Mouse (Mus musculus) left cerebral cortex, postnatal 14 days (tissue): ENCODE data around the gene Gart. TPM values are rescaled to one million over a fixed set of nuclear protein-coding genes. Genes with fewer than 3 reads are reported as not detected.
A peak's percentile ranks its signal among the peaks of the same experiment; 100 is the strongest.

Source experiments
- DNase-seq, 2 experiments: peaks; one replicate each; pipeline ENCODE4 v3.0.0; 2021 to 2022; ENCODE audit warnings: low spot score in 2 of 2, mixed read lengths in 1 of 2
- intact Hi-C: fragments of 180-260 bp; cut with DNase I; formaldehyde crosslinking; loops from one replicate; pipeline ENCODE4 v1.15.1; 2025
- total RNA-seq, 2 experiments: library from RNA; stranded (reverse); gene quantifications; 2 replicates each; pipeline ENCODE4 v1.2.3; 2021

Gene Gart
- total RNA-seq, 2 experiments from 2014 or later, result 40.3 to 44.0 TPM

DNA sequence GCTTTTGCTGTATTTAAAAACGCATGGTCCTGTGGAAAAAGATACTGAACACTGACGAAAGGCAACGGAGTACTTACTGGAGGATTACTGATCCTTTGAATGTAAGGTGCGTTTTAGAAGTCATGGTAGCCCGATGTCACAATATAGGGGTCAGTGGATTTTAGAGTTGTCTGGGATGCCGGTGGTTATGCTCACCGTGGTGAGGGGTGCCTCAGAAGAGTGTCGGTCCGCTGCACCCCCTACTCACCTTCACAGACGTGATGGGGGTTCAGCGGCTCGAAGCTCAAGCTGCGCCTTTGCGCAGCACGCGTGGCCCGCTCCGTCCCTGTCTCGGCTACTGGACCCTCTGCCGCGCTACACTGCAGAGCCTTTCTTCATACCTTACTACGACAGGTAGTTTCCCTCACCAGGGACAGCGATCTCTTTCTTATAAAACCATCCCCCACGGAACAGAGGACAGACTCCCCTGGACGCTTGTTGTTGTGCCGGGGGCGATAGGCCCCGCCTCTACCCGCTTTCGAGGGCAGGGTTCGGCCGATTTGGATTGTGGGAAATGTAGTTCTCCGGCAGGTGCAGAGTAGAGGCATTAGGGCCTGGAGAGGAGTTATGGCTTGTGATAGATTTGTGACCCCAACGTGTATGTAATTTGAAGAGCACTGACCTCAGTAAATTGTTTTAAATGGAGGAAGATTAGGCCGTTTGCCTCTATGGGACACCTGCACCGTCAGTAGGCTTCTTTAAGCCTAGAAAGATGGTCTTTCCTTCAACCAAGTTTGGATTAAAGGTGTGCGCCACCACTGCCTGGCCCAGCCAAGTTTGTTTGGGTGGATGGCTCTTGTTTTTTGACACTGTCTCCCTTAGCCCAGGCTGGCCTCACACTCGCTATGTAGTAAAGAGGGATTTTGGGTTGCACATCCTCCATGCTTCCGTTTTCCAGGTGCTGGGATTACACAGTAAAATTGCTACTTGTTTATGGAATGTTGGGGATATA, 27.9 kb downstream of the Gart start, which contains the start of gene Dnajc28:
TSS of gene Dnajc28 (minus strand) at position 516 of the 991 bp plus-strand sequence.
- intact Hi-C loops, result no loop called here
- DNase-seq, result peak; percentile 66 to 81

DNA sequence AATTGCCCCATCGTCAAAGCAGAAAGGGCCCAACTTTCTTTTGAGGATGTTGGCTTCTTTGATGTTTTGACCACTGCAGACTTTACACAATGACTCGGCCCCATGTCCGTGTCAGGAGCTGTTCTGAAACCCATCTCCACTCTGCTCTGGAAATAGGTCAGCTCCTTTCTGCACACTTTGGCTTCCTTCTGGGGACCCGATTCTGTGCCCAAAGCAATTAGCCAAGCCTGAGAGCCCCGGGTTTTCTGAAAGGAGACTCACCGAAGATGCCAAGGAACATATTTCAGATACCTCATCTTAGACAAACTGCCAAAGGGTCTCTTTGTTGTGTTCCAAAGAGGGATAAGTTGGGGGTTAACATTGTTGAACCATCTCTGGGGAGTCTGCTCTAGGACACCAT, 32.2 kb downstream of the Gart start:
- intact Hi-C loops, result no loop called here
- peak in 1 of 2 experiments; percentile 30 for DNase-seq

DNA sequence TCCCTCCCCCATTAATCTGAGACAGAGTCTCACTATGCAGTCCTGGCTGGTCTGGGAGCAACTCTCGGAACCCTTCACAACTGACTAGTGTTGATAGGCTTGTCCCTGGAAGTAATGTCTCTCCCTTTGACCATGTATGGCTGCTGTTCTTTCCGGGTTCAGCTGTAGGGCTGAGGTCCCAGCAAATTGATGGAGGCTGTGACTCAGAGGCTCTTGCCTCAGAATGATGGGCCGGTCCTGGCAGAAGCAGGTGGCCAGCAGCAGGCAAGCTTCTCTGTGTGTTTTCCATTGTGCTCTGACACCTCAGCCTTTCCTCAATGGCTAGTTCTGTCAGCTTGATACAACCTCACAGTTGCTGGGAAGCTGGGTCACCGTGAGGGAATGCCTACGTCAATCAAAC, 34.2 kb downstream of the Gart start:
- no peak for DNase-seq
- intact Hi-C loops, result no loop called here

DNA sequence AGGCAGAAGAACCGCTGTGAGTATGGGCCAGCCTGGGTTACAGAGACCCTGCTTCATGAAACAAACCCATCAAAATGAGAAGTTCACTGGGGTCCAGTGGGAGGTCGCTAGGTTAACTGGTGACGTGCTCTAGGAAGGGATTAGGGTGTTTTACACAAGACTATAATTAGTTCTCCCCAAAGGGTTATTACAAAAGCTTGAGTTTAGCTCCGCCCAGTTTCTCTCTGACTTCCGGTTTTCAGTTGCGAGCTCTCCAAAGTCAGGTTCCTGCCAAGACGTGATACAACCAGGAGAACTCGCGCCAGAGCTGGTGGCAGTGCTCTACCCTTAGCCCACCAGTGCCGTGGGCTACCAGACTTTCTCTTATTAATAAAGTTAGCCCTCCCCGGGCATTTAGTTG, 35.5 kb downstream of the Gart start:
- DNase-seq, result no peak
- intact Hi-C loops, result no loop called here

DNA sequence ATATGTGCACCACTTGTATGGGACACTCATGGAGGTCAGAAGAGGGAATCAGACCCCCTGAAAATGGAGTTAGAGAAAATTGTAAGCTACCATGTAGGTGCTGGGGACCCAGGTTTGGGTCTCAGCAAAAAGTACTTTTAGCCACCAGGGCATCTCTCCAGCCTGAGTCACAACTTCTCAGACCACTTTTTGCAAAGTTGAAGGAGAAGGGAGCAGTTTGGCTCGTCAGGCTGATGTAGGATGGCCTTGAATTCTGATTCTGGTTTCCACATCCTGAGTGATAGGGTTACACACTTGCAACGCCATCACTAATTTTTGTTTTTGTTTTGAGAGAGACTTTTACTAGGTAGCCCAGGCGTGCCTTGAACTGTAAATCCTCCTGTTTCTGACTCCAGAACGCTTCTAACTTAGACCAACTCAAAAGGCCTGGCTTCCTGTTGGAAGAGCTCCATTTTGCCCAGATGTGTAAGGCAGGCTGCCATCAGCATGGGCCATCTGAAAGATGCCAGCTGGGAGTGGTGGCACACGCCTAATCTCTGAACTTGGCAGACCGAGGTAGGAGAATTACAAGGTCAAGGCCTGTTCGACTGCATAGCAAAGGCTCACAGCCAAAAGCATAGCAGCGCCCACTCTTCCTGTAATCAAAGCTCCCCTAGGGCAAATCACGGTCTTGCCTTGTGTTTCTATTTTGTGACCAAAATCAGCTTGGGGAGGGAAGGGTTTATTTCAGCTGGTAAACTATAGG, 37.1 kb downstream of the Gart start:
- DNase-seq, result no peak
- intact Hi-C loops, result no loop called here

GRCm38 (mm10) chr16:91606958-91607357, 39.8 kb downstream of the Gart start:
- intact Hi-C loops, result no loop called here
- DNase-seq, result no peak

- no peak for DNase-seq
- intact Hi-C loops, result no loop called here
Measured at GRCm38 (mm10) chr16:91605156-91605555, 41.6 kb downstream of the Gart start.

DNA sequence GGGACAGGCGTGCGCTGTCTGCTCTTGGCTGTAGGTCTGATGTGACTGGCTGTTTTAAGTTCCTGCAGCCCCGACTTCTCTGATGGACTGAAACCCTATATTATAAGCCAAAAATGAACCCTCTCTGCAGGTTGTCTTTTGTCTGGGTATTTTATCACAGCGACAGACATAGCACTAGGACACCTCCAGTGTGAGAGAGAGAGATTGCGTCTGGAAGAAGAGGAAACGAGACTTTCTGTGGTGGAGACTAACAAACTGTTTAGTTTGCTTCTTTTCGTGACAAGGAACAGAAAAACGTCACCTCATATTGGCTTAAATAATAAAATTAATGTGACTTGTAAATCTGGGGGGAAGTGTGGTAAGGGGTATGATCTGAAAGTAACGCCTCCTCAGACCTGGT, 45.1 kb downstream of the Gart start:
- intact Hi-C loops, result no loop called here

GRCm38 (mm10) chr16:91601081-91601480, 45.7 kb downstream of the Gart start:
- intact Hi-C loops, result no loop called here
- DNase-seq, result no peak

More for the DNA sequence above, 45.1 kb downstream of the Gart start:
- DNase-seq, result no peak

- DNase-seq, result no peak
- intact Hi-C loops, result loop anchor here (5.0 kb wide), 1 partner anchor 47 kb away; no protein-coding TSS in a partner anchor
Measured at GRCm38 (mm10) chr16:91599242-91599641, 47.5 kb downstream of the Gart start.

- peak; percentile 98 to 99 for DNase-seq
- intact Hi-C loops, result loop anchor here (5.0 kb wide), 1 partner anchor 45 kb away; no protein-coding TSS in a partner anchor
Measured at GRCm38 (mm10) chr16:91597672-91598010, 49.1 kb downstream of the Gart start, which contains the start of gene Tmem50b. TSS of gene Tmem50b (minus strand) at chr16:91597800.

- DNase-seq, result peak; percentile 18 to 29
- intact Hi-C loops, result loop anchor here (5.0 kb wide), 1 partner anchor 45 kb away; no protein-coding TSS in a partner anchor
Measured at GRCm38 (mm10) chr16:91596779-91597671, 49.7 kb downstream of the Gart start.

DNA sequence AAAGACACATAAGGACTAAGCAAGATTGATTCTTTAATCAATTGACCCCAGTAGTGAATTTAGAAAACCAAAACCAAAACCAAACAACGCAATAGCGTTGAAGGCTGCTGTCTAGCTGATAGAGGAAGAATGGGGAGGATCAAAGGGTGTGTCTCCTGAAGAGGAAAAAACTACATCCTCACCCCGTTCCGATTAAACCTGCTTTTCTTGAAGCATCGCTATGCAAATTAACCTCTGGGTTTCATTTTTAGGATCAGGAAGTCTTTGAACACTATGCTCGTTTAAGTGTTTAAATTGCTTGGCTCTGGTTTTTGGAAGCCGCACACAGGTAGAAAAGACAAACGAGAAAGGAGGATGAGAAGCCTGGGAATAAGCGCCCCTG, 50.4 kb downstream of the Gart start:
- DNase-seq, result no peak
- intact Hi-C loops, result loop anchor here (5.0 kb wide), 1 partner anchor 44 kb away; no protein-coding TSS in a partner anchor

- peak in 1 of 2 experiments; percentile 24 for DNase-seq
- intact Hi-C loops, result loop anchor here (5.0 kb wide), 1 partner anchor 43 kb away; no protein-coding TSS in a partner anchor
Measured at GRCm38 (mm10) chr16:91595076-91595475, 51.7 kb downstream of the Gart start.

DNA sequence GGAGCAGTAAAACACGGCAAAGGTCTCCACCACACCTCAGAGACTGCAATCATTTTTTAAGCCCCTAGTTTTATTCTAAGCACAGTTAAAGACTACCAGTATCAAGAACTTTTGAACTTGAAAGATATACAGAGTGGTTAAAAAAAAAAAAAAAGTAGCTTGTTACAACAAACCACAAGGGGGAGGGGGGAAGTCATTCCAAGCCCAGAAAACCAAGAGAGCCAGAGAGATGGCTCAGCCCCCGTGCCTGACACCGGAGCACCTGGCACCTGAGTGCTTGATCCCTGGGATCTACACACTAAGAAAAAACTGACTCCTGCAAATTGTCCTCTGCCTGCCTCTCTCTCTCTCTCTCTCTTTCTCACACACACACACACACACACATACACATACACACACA, 53.5 kb downstream of the Gart start:
- intact Hi-C loops, result no loop called here
- DNase-seq, result no peak

DNA sequence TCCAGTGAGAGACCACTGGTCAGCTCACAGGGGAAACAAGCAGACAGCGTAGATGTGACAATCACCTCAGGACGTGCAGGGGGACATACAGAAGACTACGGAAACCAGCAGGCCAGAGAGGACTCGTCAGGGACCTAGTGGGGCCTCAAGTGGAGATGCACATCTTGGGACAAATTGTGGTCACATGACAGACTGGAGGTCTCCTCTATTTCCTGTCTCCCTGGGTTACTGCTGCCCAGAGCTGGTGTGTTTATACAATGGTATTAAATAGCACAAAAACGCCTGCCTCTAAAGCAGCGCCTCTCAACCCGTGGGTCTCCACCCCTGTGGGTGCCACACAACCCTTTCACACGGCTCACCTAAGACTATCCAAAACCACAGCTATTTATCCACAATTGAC, 54.6 kb downstream of the Gart start:
- DNase-seq, result no peak
- intact Hi-C loops, result no loop called here

- no peak for DNase-seq
- intact Hi-C loops, result no loop called here
Measured at GRCm38 (mm10) chr16:91588703-91589102, 58.0 kb downstream of the Gart start.

DNA sequence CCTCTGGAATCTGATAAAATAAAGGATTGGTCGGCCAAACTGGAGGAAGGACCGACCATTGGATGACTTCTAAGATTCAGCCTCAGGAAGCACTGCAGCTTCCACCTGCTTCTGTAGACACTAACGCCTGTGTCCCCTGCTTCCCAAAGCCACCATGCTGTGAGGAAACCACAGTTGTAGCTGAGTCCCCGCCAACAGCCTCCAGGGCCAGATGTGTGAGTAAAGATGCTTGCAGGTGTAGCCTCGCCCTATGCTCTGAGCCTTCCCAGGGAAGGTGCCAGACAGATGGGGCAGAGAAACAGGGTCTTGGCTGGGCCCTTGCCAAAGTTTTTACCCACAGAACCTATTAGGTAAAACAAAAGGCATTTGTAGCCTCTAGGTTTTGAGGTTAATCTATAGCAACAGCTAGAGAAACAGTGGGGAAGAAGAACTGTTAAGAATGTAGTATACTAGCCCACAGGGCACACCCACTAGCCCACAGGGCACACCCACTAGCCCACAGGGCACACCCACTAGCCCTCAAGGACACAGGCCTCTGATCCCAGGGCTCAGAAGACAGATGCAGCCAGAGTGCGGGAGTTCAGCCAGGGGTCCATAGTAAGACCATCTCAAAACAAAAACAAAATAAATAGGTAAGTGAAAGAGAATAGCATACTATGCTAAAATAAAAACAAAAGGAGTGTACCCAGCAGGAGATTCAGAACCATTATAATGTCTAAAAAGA, 58.9 kb downstream of the Gart start:
- intact Hi-C loops, result no loop called here
- no peak for DNase-seq
